Mouse (Mus musculus): ENCODE measurements around the gene Atp5l.
"Not testable (repeated sequence)": the region's sequence is repeated elsewhere in the genome, so short reads cannot be mapped to it uniquely, and the experiment has no call there.

DNA sequence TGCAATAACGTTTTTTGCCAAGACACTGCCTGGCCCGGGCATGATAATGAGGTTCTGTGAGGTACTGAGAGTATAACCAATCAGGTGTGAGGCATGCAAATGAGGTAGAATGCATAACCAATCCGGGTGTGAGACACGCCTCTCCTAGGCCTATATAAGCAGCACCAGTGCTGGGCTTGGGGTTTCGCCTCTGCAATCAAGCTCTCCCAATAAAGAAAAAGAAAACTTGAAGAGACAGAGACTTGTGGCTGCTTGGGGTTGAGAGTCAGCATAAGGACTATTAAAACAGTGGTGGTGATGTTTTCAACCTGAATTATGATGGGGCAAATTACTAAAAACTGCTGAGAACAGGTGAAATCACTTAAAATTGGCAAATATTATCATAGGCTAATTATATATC is 47.2 kb upstream of the Atp5l start:
- TF ChIP-seq CTCF, EP300 (IDR thresholded peaks at IDR 0.05; ENCODE audit: low read depth): not testable (repeated sequence)
